Mouse (Mus musculus) forebrain, embryonic 14.5 days (tissue): ENCODE results near the gene Mageb2. TPM values are rescaled to one million over a fixed set of nuclear protein-coding genes. Genes with fewer than 3 reads are reported as not detected.
"Not testable (repeated sequence)": the region's sequence is repeated elsewhere in the genome, so short reads cannot be mapped to it uniquely, and the experiment has no call there.

Experiments
- ATAC-seq: fragments of 200-750 bp; cut with Nextera tagmentation; 2 replicates; pipeline ENCODE4 v1.8.0; 2017; ENCODE audit warnings: mild to moderate bottlenecking, moderate library complexity
- DNase-seq: peaks from one replicate; pipeline ENCODE4 v3.0.0-alpha.2; 2015; ENCODE audit warnings: low spot score
- H3K27ac ChIP-seq: fragments of 300-500 bp; sonication (generic); 2 replicates; pipeline ENCODE4 v1.5.1; 2014; ENCODE audit warnings: low read depth, mild to moderate bottlenecking, control low read depth, low read length, moderate library complexity
- H3K27me3 ChIP-seq: fragments of 300-500 bp; sonication (generic); replicated peaks from 2 replicates; pipeline ENCODE4 v1.6.1; 2014; ENCODE audit warnings: low read length, control low read depth, mixed read lengths; ENCODE audit not compliant: control insufficient read depth, insufficient read depth
- H3K36me3 ChIP-seq: fragments of 300-500 bp; sonication (generic); 2 replicates; pipeline ENCODE4 v1.6.1; 2014; ENCODE audit warnings: low read length, control low read depth; ENCODE audit not compliant: control insufficient read depth, insufficient read depth
- H3K4me1 ChIP-seq: fragments of 300-500 bp; sonication (generic); 2 replicates; pipeline ENCODE4 v1.6.1; 2014; ENCODE audit warnings: antibody characterized with exemption, low read length, control low read depth; ENCODE audit not compliant: control insufficient read depth, insufficient read depth
- H3K4me2 ChIP-seq: fragments of 300-500 bp; sonication (generic); 2 replicates; pipeline ENCODE4 v1.6.1; 2014; ENCODE audit warnings: mild to moderate bottlenecking, control low read depth, low read length
- H3K4me3 ChIP-seq: fragments of 300-500 bp; sonication (generic); 2 replicates; pipeline ENCODE4 v1.5.1; 2014; ENCODE audit warnings: low read depth, low read length, control low read depth
- H3K9ac ChIP-seq: fragments of 300-500 bp; sonication (generic); 2 replicates; pipeline ENCODE4 v1.6.1; 2014; ENCODE audit warnings: mild to moderate bottlenecking, low read length, control low read depth, moderate library complexity
- H3K9me3 ChIP-seq: fragments of 300-500 bp; sonication (generic); replicated peaks from 2 replicates; pipeline ENCODE4 v1.6.1; 2016; ENCODE audit warnings: low read length, control low read depth, mixed read lengths; ENCODE audit not compliant: control insufficient read depth
- WGBS: fragments of 180-500 bp; shearing (Covaris S2); extraction: QIAGEN DNeasy Blood & Tissue Kit; methylation state at CpG from one replicate; pipeline ENCODE4 v1.1.7; 2014; 5-methylcytosine and 5-hydroxymethylcytosine counted together
- polyA plus RNA-seq: library from polyadenylated mRNA; unstranded; fragments of >200 nt; fragmentation: Nextera tagmentation; extraction: Ambion mirVana; gene quantifications from 2 replicates; pipeline ENCODE4 v1.2.1, GENCODE M21; 2014

Mageb2 gene
- not detected in 2 replicates for polyA plus RNA-seq

DNA sequence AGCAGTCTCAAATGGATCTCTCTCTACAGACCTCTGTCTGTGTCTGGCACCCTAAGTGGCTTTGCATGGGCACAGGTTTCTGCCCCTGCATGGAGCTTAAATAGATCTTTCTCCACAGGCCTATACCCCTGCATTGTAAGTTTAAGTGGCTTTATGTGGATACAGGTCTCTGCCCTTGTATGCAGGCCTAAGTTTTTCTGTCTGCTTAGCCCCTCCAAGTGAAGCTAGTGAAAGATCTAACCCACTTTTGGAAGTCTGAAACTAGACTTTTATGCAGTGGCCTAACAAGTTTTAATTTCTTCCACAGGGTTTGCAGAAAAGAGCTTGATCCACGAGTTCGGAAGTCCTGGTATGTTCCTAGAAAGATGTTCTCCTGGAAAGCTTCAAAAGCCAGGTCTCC lies at the start of gene Mageb2:
Mageb2 (plus strand) TSS at position 301 of the 400 bp plus-strand sequence.
- 61% methylated on average over 2 of the region's 2 CpGs for WGBS
- not testable (repeated sequence) for ATAC-seq, H3K36me3 ChIP-seq, H3K27ac ChIP-seq, H3K9ac ChIP-seq, H3K9me3 ChIP-seq, H3K4me2 ChIP-seq, DNase-seq, H3K27me3 ChIP-seq, H3K4me1 ChIP-seq, H3K4me3 ChIP-seq

DNA sequence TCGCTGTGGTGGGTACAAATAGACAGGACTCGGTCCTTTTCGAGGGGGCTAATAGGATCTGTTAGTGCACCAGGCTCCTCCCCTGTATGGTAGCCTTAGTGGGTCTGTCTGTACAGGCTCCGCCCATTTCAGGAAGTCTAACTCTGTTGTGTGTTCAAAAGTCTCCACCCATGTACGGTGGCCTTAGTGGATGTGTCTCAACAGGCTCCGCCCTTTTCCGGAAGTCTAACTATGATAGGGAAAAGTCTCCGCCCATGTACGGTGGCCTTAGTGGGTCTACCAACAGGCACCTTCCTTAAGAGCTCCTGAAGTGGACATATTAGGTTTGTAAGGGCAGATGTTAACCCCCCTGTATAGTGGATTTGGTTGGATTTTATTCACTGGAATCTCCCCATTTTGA lies 18.2 kb upstream of the Mageb2 start:
- H3K36me3 ChIP-seq, H3K4me3 ChIP-seq, H3K4me2 ChIP-seq, ATAC-seq, H3K9me3 ChIP-seq, H3K27ac ChIP-seq, H3K9ac ChIP-seq, H3K4me1 ChIP-seq, DNase-seq, H3K27me3 ChIP-seq: not testable (repeated sequence)
- 92% methylated on average over 9 of the region's 9 CpGs for WGBS

Other genes starting within 250 kb of the Mageb2 start
- gene Gm5072, start 60.8 kb downstream of the Mageb2 start, polyA plus RNA-seq: not detected in 2 replicates
- gene Gm8914, start 148.4 kb downstream of the Mageb2 start, polyA plus RNA-seq: not detected in 2 replicates
- not detected in 2 replicates for gene 1700084M14Rik, start 244.2 kb downstream of the Mageb2 start, polyA plus RNA-seq